Mouse (Mus musculus) lung, embryonic 14.5 days (tissue): ENCODE measurements around the gene Dpp3. TPM values are rescaled to one million over a fixed set of nuclear protein-coding genes. Genes with fewer than 3 reads are reported as not detected.

Source experiments
- ATAC-seq: fragments of 200-750 bp; cut with Nextera tagmentation; 2 replicates; pipeline ENCODE4 v1.8.0; 2017; ENCODE audit warnings: mild to moderate bottlenecking, moderate TSS enrichment, moderate library complexity; ENCODE audit not compliant: insufficient read depth
- DNase-seq: peaks from one replicate; pipeline ENCODE4 v3.0.0-alpha.2; 2015
- H3K27ac ChIP-seq: fragments of 300-500 bp; sonication (generic); 2 replicates; pipeline ENCODE4 v1.5.1; 2014; ENCODE audit warnings: low read depth, mild to moderate bottlenecking, moderate library complexity
- H3K27me3 ChIP-seq: fragments of 300-500 bp; sonication (generic); 2 replicates; pipeline ENCODE4 v1.6.1; 2014; ENCODE audit warnings: low read length, control low read depth; ENCODE audit not compliant: insufficient read depth
- H3K36me3 ChIP-seq: fragments of 300-500 bp; sonication (generic); 2 replicates; pipeline ENCODE4 v1.6.1; 2014; ENCODE audit warnings: control low read depth; ENCODE audit not compliant: insufficient read depth
- H3K4me1 ChIP-seq: fragments of 300-500 bp; sonication (generic); 2 replicates; pipeline ENCODE4 v1.6.1; 2014; ENCODE audit warnings: antibody characterized with exemption, control low read depth; ENCODE audit not compliant: insufficient read depth
- H3K4me2 ChIP-seq: fragments of 300-500 bp; sonication (generic); 2 replicates; pipeline ENCODE4 v1.6.1; 2014; ENCODE audit warnings: mild to moderate bottlenecking
- H3K4me3 ChIP-seq: fragments of 300-500 bp; sonication (generic); 2 replicates; pipeline ENCODE4 v1.5.1; 2014; ENCODE audit warnings: low read depth, low read length
- H3K9ac ChIP-seq: fragments of 300-500 bp; sonication (generic); 2 replicates; pipeline ENCODE4 v1.6.1; 2014
- H3K9me3 ChIP-seq: fragments of 300-500 bp; sonication (generic); 2 replicates; pipeline ENCODE4 v1.6.1; 2016; ENCODE audit warnings: low read depth, low read length, control low read depth
- CTCF ChIP-seq: IDR thresholded peaks from 2 replicates; pipeline ENCODE4 v1.5.1; 2016; ENCODE audit warnings: antibody characterized with exemption, low read depth
- WGBS: fragments of 180-500 bp; shearing (Covaris S2); extraction: QIAGEN DNeasy Blood & Tissue Kit; methylation state at CpG from one replicate; pipeline ENCODE4 v1.1.7; 2014; 5-methylcytosine and 5-hydroxymethylcytosine counted together
- polyA plus RNA-seq: library from polyadenylated mRNA; unstranded; fragments of >200 nt; fragmentation: Nextera tagmentation; extraction: Ambion mirVana; gene quantifications from 2 replicates; pipeline ENCODE4 v1.2.1, GENCODE M21; 2014

The Dpp3 gene
- polyA plus RNA-seq, 1 experiment from 2014 or later: 88.6 TPM

DNA sequence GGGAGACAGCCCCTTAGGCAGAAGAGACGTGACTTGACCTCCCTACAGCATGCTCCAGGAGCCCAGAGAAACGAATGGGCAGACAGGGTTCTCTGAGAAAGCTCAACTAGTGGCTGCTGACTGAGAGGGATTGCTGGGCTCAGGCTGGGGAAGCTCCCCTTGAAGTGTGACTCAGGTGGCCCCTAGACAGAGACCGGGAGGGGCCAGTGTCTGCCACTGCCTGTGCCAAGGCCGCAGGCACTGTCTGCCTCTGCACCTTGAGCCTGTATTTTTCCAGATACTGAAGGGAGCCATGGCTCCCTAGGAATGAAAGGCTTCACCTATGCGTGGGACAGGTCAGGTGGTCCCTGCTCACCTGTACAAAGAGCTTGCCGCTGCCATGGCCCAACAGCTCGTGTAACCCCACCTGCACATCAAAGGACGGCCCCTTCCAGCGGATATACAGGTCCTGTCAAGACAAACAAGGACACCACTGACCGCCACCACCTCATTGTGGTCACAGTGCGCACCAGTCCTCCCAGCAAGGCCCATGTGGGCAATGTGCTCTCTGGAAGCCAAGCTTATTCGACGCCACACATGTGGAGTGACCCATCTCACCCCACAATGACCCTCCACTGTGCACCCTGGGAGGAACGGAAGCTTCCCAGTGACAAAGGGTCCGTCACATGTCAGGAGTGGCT is 12.0 kb downstream of the Dpp3 start:
- ATAC-seq (no peak), DNase-seq (no peak)
- 91% methylated on average over 15 of the region's 15 CpGs for WGBS
- TF ChIP-seq CTCF: no peak
- Histone ChIP-seq H3K36me3 (peaks cover 98% of the 10 kb centered on the region), H3K4me2 (no peak overlapping the region), H3K4me1 (no peaks in the 10 kb centered on the region), H3K9me3 (no peaks in the 10 kb centered on the region), H3K4me3 (no peak overlapping the region), H3K27ac (no peak overlapping the region), H3K27me3 (no peaks in the 10 kb centered on the region), H3K9ac (no peak overlapping the region)

DNA sequence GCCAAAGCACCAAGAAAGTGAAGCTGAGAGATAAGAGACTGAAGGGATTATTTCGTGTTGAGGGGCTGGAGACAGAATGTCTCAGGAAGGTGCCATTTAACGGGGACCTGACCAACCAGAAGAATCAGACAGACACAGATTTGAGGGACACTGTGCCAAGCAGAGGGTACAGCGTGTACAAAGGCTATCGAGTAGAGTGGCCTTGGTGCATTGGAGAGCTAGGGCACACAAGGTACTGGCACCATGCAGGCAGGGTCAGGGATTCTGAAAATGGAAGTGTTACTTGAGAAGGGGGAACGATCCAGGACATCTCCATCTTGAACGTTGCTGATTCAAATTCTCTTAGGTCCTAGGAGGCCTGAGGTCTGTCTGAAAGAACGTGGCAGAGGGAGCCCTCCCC is 18.7 kb downstream of the Dpp3 start:
- Histone ChIP-seq H3K27me3 (no peaks in the 10 kb centered on the region), H3K27ac (no peak overlapping the region), H3K9ac (no peak overlapping the region), H3K4me3 (no peak overlapping the region), H3K4me1 (0 out of 2 replicates have a peak, but pooled peaks cover 5% of the 10 kb centered on the region), H3K36me3 (peaks cover 69% of the 10 kb centered on the region), H3K9me3 (no peaks in the 10 kb centered on the region), H3K4me2 (no peak overlapping the region)
- ATAC-seq (no peak), DNase-seq (no peak)
- no peak for TF ChIP-seq CTCF
- 89% methylated on average over 7 of the region's 7 CpGs for WGBS

DNA sequence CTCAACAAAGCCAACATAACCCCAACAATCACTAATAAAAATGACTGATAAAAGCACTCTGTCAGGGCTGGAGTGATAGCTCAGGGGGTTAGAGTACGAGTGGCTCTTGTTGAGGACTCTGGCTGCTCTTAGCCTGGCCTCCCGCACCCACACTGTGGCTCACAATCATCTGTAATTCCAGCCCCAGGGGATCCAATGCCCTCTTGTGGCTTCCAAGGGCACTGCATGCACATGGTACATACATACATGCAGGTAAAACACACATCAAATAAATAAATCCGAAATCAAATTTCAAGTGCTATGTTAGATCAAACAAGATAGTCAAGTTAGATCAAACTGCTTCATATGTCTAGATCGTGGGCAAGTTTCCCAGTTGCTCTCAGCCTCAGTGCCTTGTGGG is 20.0 kb downstream of the Dpp3 start:
- no peak overlapping the region for H3K4me2 ChIP-seq
- 0 out of 2 replicates have a peak, but pooled peaks cover 5% of the 10 kb centered on the region for H3K4me1 ChIP-seq
- H3K9me3 ChIP-seq: no peaks in the 10 kb centered on the region
- 73% methylated on average over 4 of the region's 4 CpGs for WGBS
- no peaks in the 10 kb centered on the region for H3K27me3 ChIP-seq
- TF ChIP-seq CTCF: peak; percentile 65
- H3K4me3 ChIP-seq: no peak overlapping the region
- H3K36me3 ChIP-seq: peaks cover 57% of the 10 kb centered on the region
- no peak overlapping the region for H3K27ac ChIP-seq
- ATAC-seq: no peak
- peak; percentile 40 for DNase-seq
- H3K9ac ChIP-seq: no peak overlapping the region

DNA sequence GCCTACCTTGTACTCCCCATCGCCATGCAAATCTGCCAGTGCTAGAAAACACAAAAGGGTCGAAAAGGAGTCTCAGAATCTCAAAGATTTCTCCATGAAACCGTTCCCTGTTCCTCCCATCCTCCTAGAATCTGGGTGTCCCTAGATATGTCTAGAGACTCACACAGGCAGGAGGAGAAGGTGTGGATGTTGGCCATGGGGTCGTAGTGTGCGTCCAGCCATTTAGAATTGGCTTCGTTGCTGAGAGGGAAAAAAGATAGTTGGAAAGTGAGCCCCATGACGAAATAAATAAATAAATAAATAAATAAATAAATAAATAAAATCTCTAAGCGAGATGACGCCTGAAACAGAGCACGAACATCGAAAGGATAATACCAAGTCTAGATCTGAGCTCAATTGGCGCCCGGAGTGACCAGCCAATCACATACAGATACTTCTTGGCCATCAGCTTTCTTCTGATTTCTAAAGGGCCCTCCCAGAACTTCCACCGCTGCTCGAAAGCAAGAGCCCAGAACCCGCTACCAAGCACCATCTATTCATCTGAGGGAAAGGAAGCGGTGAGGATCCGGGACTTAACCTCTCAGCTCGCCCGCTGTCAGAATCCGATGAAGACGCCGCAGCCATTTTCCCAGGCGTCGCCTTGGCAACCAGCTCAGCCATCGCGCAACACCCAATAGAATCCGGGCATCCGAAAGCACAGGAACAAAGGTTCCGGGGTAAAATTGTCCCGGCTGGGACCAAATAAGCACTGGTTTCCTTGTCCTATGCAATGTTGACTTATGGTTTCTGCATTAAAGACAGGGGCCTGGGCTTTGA is 21.9 kb downstream of the Dpp3 start, which contains the start of gene Bbs1:
Gene Bbs1, minus strand, starts transcription at position 650 of the 816 bp plus-strand sequence.
- H3K36me3 ChIP-seq: peaks cover 42% of the 10 kb centered on the region
- DNase-seq: peak; percentile 92
- no peak within 1 kb of the TSS for H3K27ac ChIP-seq
- peak within 1 kb of the TSS; percentile 61 for H3K4me2 ChIP-seq
- 0 out of 2 replicates have a peak, but pooled peaks cover 5% of the 10 kb centered on the region for H3K4me1 ChIP-seq
- no peaks in the 10 kb centered on the region for H3K9me3 ChIP-seq
- no peak for TF ChIP-seq CTCF
- peak; percentile 74 for ATAC-seq
- 8% methylated on average over 31 of the region's 31 CpGs for WGBS
- H3K27me3 ChIP-seq: no peaks in the 10 kb centered on the region
- H3K4me3 ChIP-seq: peak within 1 kb of the TSS; percentile 56
- H3K9ac ChIP-seq: peak within 1 kb of the TSS; percentile 54

DNA sequence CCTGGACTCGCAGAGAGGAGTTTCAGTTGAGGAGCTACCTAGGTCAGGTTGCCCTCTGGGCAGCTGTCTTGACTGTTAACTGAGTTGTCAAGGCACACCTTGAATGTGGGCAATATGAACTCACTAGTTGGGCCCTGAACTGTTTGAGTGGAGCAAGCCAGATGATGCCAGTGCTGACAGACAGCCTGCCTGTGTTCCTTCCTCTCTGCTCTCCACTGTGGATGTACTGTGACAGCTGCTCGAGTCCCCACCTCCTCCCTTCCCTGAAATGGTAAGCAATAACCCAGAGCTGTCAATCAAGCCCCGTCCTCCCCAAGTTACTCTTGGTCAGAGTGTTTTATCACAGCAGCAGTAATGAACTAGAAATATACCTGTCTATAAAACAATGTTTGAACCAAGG is 28.2 kb downstream of the Dpp3 start:
- H3K4me3 ChIP-seq: no peak overlapping the region
- no peaks in the 10 kb centered on the region for H3K9me3 ChIP-seq
- no peak overlapping the region for H3K27ac ChIP-seq
- DNase-seq (no peak), ATAC-seq (no peak)
- 0 out of 2 replicates have a peak, but pooled peaks cover 3% of the 10 kb centered on the region for H3K36me3 ChIP-seq
- no peak for TF ChIP-seq CTCF
- no peak overlapping the region for H3K9ac ChIP-seq
- H3K4me2 ChIP-seq: no peak overlapping the region
- H3K4me1 ChIP-seq: no peaks in the 10 kb centered on the region
- WGBS: 57% methylated on average over 3 of the region's 3 CpGs
- H3K27me3 ChIP-seq: no peaks in the 10 kb centered on the region

DNA sequence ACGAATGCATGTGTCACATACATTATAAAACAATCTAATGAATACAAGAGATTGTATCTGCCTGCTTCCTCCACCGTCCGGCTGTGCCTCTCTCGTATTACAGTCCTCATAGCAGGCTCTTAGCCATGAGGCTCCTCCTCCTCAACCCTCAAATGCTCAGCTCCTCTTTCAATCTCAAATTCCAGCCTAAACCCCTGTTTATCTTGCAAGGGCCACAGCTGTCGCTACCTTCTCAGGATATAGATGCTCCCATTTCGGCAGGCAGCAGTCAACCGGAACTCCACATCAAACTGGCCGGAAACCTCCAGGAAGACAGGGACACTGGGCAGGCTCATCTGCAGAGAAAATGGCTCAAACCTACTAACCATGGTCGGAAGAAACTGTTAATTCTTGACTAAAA is 29.1 kb downstream of the Dpp3 start:
- no peaks in the 10 kb centered on the region for H3K9me3 ChIP-seq
- WGBS: 63% methylated on average over 9 of the region's 9 CpGs
- H3K27me3 ChIP-seq: no peaks in the 10 kb centered on the region
- 0 out of 2 replicates have a peak, but pooled peaks cover 3% of the 10 kb centered on the region for H3K36me3 ChIP-seq
- H3K4me1 ChIP-seq: no peaks in the 10 kb centered on the region
- H3K4me3 ChIP-seq: no peak overlapping the region
- ATAC-seq (no peak), DNase-seq (no peak)
- no peak overlapping the region for H3K9ac ChIP-seq
- no peak overlapping the region for H3K27ac ChIP-seq
- H3K4me2 ChIP-seq: no peak overlapping the region
- TF ChIP-seq CTCF: no peak

DNA sequence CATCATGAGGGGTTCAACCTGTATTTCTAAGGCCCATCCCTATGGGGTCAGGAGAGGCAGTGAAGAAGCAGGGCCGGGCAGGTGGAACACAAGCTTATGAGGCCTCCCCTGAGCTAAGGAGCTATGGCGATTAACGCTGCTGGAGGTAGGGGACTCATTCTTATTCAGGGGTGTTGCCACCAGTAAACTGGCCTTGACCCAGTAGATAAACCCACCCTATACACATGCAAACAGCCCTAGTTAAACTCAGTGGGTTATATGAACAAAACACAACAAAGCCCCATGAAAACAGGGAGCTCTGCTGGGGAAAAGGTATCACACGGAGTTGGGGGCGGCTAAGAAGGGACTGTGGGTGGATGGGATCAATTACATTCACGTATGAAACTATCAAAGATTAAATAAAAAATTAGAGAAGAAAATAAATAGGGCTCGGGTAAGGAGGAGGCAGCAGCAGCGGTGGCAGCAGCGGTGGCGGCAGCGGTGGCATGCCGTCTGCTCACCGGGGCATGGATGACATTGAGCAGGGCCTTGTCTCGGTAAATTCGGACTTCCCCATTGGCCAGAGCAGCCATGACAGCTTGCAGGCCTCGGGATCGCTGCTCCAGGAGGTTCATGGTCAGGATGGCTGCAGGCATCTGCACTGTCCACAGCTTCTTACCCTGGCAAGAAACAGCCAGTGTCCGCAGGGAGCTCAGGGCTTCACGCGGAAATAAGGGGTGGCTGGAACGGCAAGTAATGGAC is 31.1 kb downstream of the Dpp3 start:
- Histone ChIP-seq H3K9ac (no peak overlapping the region), H3K4me3 (no peak overlapping the region), H3K4me2 (no peak overlapping the region), H3K27me3 (no peaks in the 10 kb centered on the region), H3K4me1 (no peaks in the 10 kb centered on the region), H3K36me3 (peaks cover 4% of the 10 kb centered on the region; the same call in 1 of the 2 replicates), H3K27ac (no peak overlapping the region), H3K9me3 (no peaks in the 10 kb centered on the region)
- DNase-seq: no peak
- no peak for TF ChIP-seq CTCF
- ATAC-seq: no peak
- WGBS: 56% methylated on average over 21 of the region's 21 CpGs
